Mouse (Mus musculus) erythroid progenitor cell, adult 5-6 weeks (primary cell): ENCODE measurements around the gene Srxn1. TPM values are rescaled to one million over a fixed set of nuclear protein-coding genes. Genes with fewer than 3 reads are reported as not detected.
"Not testable (repeated sequence)": the region's sequence is repeated elsewhere in the genome, so short reads cannot be mapped to it uniquely, and the experiment has no call there.

Source experiments
- ATAC-seq: replicated peaks from 2 replicates; pipeline ENCODE4 v1.8.0; 2016; ENCODE audit warnings: moderate number of reproducible peaks, mild to moderate bottlenecking, moderate TSS enrichment, inconsistent platforms; ENCODE audit not compliant: poor library complexity, low FRiP score, severe bottlenecking
- total RNA-seq, 2 experiments: library from RNA; stranded (forward) in 1 of 2; stranded (reverse) in 1 of 2; fragments of 150-400 nt in 1 of 2; fragments of 186-747, 209-891 nt in 1 of 2; gene quantifications; 2 replicates each; pipeline versions ENCODE4 v1.2.3 to v1.2.4; 2015 to 2017; ENCODE audit warnings: low replicate concordance in 2 of 2

Srxn1 gene
- total RNA-seq (2015; ENCODE audit: low replicate concordance) (10.1 and 16.3 TPM in 2 replicates), total RNA-seq (2017; ENCODE audit: low replicate concordance) (11.5 and 35.3 TPM in 2 replicates)

DNA sequence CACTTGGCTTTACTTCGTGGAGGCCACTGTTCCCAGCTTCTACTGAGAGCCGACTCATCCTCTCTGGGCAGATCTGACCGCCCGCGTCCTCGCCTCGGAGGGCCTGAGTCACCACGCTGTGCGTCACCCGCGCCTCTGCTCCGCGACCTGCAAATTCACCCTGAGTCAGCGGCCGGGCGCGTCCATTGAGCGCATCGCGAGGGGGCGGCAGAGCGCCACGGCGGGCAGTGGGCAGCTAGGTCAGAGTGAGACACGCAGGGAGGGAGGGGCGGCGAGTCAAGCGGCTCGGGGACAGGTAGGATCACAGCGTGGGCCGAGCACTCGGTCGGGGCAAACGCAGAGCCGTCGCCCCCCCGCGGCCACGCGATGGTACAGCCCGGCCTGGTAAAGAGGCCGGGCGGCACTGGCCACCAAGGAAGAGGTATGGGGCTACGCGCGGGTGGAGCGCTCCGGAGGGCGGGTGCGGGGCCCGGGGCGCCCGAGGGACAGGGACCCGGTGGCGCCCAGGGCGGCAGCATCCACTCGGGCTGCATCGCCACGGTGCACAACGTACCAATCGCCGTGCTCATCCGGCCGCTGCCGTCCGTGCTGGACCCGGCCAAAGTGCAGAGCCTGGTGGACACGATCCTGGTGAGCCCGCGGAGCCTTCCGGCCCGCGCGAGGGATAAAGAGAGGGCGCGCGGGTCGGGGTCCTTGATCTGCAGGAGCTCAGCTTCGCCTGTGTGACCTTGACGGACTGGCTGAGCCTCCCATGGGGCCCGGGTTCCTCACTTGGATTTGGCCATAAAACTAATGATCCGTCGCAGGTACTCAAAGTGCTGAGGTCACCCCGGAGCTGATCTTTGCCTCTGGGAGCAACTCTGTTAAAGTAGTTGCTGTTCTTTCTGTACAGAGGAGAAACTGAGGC is at the start of gene Srxn1:
Srxn1 (plus strand) TSS at position 199 of the 907 bp plus-strand sequence.
- peak; percentile 91 for ATAC-seq

- ATAC-seq, result no peak
Measured at GRCm38 (mm10) chr2:152056368-152057251, 48.7 kb upstream of the Srxn1 start.

GRCm38 (mm10) chr2:152057252-152057563 is 48.1 kb upstream of the Srxn1 start:
- ATAC-seq, result no peak

DNA sequence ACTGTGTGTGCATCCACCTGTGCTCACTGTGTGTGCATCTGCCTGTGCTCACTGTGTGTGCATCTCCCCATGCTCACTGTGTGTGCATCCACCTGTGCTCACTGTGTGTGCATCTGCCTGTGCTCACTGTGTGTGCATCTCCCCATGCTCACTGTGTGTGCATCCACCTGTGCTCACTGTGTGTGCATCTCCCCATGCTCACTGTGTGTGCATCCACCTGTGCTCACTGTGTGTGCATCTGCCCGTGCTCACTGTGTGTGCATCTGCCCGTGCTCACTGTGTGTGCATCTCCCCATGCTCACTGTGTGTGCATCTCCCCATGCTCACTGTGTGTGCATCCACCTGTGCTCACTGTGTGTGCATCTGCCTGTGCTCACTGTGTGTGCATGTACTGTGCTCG is 42.5 kb upstream of the Srxn1 start:
- ATAC-seq, result not testable (repeated sequence)

DNA sequence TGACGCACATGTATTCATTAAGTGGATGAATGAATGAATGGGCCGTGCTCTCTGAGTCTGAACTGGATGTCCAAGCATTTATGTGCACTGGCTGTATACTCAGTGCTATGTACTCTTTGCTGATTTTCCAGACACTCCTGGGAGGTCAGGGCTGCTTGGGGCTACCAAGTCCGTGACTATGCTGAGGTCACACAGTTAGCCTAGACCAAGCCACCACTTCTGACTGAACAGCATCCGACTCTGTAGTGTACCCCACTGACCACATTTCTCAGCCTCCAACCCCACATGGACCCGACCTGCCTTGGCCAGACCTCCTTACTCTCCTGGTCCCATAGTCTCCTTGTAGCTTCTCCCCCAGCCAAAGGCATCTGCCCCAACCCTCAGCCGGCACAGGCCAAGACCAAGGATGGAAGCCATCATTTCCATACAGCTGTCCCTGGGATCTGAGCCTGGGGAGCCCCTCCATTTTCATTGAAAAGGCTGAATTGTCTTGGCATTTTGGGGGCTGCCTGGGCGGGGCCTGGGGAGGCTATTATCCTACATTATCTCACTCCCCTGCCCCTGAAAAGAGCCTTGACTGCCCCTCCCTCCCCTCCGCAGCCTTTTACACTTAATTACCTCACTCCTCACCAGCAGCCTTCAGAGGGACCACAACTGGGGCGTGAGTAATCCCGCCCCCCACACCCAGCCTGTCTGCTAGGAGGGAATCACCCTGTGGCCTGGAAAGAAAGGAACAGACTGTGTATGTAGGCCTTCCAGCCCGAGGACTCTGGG is 36.5 kb upstream of the Srxn1 start:
- ATAC-seq, result no peak

DNA sequence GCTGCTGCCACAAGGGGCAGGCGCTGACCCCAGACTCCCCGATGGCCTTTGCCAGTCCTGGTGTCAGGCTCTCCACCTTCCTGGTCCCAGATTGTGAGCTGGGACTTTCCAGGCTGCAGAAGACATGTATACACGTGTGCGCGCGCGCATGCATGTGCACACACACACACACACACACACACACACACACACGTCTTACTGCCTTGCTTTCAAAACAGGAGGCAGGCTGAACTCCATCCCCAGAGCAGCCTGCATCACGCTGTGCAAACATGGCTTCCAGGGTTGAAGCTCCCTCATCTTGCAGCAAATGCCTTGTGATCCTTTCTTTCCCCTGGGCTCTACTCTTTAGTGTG is 35.9 kb upstream of the Srxn1 start:
- no peak for ATAC-seq

DNA sequence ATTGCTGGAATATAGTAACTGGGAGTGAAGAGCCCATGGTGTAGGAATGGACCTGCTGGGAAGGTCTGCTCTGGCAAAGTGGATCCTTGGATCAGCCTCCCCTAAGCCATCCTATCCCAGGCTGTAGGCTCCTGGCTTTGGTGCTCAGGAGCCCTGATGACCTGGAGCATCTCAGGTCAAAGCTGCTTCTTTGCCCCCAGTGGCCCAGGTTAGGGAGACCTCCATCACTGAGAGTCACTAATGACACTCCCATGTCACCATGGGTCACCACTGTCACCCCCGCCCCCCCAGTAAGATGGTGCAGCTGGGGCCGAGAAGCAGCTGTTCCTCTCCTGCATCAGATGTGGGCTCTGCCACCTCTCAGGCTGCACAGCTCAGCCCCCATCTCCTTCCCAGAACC is 35.4 kb upstream of the Srxn1 start:
- no peak for ATAC-seq

DNA sequence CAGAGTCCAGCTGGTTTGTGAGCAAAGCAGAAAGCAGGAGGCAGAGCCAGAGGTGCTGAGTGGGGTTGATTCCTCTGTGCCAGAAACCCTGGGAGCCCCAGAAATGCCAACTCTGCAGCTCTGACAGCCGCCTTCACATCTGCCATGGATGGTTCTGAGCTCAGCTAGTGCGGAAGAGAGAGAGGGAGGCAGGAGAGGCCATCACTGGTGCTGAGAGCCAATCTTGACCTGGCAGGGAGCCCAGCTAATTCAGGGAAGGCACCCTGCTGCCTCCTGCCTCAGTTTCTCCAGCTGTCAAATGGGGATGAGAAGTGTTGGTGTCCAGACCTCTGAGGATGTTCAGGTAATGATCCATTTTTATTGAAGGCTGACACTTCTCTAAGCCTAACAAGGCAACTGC is 30.8 kb upstream of the Srxn1 start:
- ATAC-seq, result no peak

GRCm38 (mm10) chr2:152075294-152075889 is 29.9 kb upstream of the Srxn1 start:
- ATAC-seq, result no peak

DNA sequence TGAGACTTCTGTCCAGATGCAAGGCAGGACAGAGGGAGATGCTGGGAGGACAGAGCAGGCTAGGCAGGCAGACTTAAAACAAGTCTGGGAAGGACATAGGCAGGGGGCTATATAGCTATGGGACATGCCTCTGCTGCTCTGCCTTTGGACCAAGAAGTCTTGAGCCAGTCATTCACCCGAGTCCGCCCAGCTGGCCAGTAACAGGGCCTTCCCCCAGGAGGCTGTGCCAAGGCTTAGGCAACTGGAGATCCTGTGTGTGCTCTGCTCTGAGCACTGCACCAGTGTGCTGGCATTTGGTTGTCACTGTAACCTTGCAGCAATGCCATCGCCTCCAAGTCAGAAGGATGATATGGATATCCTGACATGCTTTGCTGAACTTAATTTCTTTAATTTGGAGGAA is 28.0 kb upstream of the Srxn1 start:
- no peak for ATAC-seq

- no peak for ATAC-seq
Measured at GRCm38 (mm10) chr2:152080685-152081541, 24.4 kb upstream of the Srxn1 start, which contains the start of gene Scrt2. Gene Scrt2 (plus strand): TSS chr2:152081529.

DNA sequence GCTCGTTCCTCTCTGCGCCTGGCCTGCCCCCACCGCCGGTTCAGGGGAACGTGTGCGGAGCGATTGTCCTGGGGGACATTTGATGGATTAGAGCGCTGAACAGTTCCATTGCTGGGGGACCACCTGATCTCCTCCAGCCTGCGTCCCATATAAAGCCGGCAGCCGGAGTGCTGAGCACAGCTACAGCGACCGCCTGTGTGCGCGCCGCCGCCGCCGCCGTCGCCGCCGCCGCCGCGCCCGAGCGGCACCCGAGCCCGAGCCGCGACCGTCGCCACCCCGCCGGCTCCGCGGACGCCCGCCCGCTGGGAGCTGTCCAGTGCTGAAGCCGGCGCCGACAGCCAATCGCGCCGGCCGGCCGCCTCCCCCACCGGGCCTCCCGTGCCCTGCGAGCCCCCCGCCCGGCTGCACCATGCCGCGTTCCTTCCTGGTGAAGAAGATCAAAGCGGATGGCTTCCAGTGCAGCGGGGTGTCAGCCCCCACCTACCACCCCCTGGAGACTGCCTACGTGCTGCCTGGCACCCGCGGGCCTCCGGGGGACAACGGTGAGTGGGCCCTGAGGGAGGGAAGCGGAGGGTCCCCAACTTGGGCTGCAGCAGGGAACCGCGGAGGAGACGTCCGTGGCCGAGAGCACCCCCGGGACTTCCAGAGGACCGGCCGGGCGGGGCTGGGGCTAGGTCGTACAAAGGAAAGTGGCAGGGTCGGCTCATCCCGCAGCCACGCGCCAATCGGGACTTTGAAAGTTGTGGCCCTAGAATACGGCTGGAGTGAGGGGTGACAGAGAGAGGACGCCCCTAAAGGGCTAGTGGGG is 23.5 kb upstream of the Srxn1 start:
- 0 out of 2 replicates have a peak, but pooled peaks have one; percentile 9 for ATAC-seq

GRCm38 (mm10) chr2:152082456-152083285 is 22.6 kb upstream of the Srxn1 start:
- ATAC-seq, result no peak

- no peak for ATAC-seq
Measured at GRCm38 (mm10) chr2:152083411-152083810, 21.9 kb upstream of the Srxn1 start.

DNA sequence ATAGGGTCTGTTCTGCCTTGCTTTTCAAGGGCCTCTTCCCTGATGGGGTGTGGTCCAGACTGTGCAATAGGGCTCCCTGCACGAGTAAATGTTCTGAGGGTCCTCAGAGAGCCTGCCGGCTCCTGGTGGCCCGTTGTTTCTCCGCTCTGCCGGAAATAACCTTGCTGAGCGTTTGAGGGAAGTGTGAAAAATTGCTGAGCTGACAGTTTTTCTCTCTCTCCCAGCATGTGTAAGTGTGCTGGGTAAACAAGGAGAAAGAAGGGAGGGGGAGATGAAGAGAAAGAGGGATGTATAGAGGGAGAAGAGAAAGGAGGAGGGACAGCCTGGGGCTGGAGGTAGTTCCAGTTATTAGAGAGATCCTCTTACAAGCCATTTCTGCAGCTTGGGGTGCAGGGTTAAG is 21.0 kb upstream of the Srxn1 start:
- no peak for ATAC-seq

- ATAC-seq, result no peak
Measured at GRCm38 (mm10) chr2:152085414-152085813, 19.9 kb upstream of the Srxn1 start.

DNA sequence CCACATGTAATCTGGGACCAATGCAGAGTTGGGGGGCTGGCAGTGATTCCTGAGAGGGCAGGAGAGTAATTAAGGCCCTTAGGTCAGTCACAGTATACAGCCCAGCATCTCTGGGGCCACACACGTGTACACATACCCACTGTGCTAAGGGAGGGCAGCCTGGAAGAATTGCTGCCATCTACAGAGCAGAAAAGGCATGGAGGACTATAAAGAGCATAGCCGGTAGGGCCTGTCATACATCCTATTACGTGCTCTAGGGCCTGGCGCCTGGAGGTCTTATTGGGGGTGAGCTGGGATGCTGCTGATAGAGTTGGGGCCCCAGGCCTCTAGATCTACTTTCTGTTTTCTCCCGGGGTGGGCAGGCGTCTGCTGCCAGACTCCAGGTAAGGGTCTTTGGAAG is 18.9 kb upstream of the Srxn1 start:
- ATAC-seq, result no peak
